Mouse (Mus musculus) limb, embryonic 15.5 days (tissue): ENCODE measurements around the gene Plk5. TPM values are rescaled to one million over a fixed set of nuclear protein-coding genes. Genes with fewer than 3 reads are reported as not detected.
A peak's percentile ranks its signal among the peaks of the same experiment; 100 is the strongest.

Experiments used
- ATAC-seq: fragments of 200-750 bp; cut with Nextera tagmentation; 2 replicates; pipeline ENCODE4 v1.8.0; 2017; ENCODE audit warnings: low read depth, moderate TSS enrichment; ENCODE audit not compliant: insufficient number of reproducible peaks, low FRiP score, low TSS enrichment
- H3K27ac ChIP-seq: fragments of 300-500 bp; sonication (generic); 2 replicates; pipeline ENCODE4 v1.5.1; 2015; ENCODE audit warnings: moderate library complexity, mild to moderate bottlenecking, inconsistent platforms
- H3K27me3 ChIP-seq: fragments of 300-500 bp; sonication (generic); 2 replicates; pipeline ENCODE4 v1.6.1; 2015; ENCODE audit warnings: inconsistent platforms
- H3K36me3 ChIP-seq: fragments of 300-500 bp; sonication (generic); 2 replicates; pipeline ENCODE4 v1.6.1; 2015; ENCODE audit warnings: inconsistent platforms
- H3K4me1 ChIP-seq: fragments of 300-500 bp; sonication (generic); 2 replicates; pipeline ENCODE4 v1.6.1; 2015; ENCODE audit warnings: inconsistent platforms
- H3K4me2 ChIP-seq: fragments of 300-500 bp; sonication (generic); 2 replicates; pipeline ENCODE4 v1.6.1; 2015; ENCODE audit warnings: mild to moderate bottlenecking, inconsistent platforms
- H3K4me3 ChIP-seq: fragments of 300-500 bp; sonication (generic); 2 replicates; pipeline ENCODE4 v1.5.1; 2015; ENCODE audit warnings: mild to moderate bottlenecking, inconsistent platforms
- H3K9ac ChIP-seq: fragments of 300-500 bp; sonication (generic); 2 replicates; pipeline ENCODE4 v1.6.1; 2015; ENCODE audit warnings: inconsistent platforms
- H3K9me3 ChIP-seq: fragments of 300-500 bp; sonication (generic); 2 replicates; pipeline ENCODE4 v1.6.1; 2016; ENCODE audit warnings: inconsistent platforms
- WGBS: fragments of 180-500 bp; shearing (Covaris S2); methylation state at CpG from one replicate; pipeline ENCODE4 v1.1.7; 2015; 5-methylcytosine and 5-hydroxymethylcytosine counted together
- polyA plus RNA-seq: library from polyadenylated mRNA; unstranded; fragments of >200 nt; fragmentation: Nextera tagmentation; extraction: Ambion mirVana; gene quantifications from 2 replicates; pipeline ENCODE4 v1.2.1, GENCODE M21; 2015

The Plk5 gene
- polyA plus RNA-seq, 1 experiment from 2014 or later, result 0.91 TPM

DNA sequence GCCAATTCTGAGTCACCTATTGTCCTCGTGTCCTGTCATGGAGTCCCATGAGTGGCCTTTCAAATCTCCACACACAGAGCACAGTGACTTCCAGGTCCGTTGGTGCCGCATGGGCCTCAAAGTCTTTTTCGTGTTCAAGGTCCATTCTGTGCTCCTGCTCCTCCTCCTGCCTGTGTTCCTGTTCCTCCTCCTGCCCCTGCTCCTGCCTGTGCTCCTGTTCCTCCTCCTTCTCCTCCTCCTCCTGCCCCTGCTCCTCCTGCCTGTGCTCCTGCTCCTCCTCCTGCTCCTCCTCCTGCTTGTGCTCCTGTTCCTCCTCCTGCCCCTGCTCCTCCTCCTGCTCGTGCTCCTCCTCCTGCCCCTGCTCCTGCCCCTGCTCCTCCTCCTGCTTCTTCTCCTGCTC lies 11.7 kb downstream of the Plk5 start:
- H3K4me2 ChIP-seq, result no peak overlapping the region
- H3K4me1 ChIP-seq, result peaks cover 11% of the 10 kb centered on the region
- H3K27me3 ChIP-seq, result peaks cover 22% of the 10 kb centered on the region
- no peaks in the 10 kb centered on the region for H3K9me3 ChIP-seq
- H3K27ac ChIP-seq, result no peak overlapping the region
- H3K9ac ChIP-seq, result no peak overlapping the region
- no peaks in the 10 kb centered on the region for H3K36me3 ChIP-seq
- WGBS, result 57% methylated on average over 5 of the region's 5 CpGs
- ATAC-seq, result no peak
- no peak overlapping the region for H3K4me3 ChIP-seq

DNA sequence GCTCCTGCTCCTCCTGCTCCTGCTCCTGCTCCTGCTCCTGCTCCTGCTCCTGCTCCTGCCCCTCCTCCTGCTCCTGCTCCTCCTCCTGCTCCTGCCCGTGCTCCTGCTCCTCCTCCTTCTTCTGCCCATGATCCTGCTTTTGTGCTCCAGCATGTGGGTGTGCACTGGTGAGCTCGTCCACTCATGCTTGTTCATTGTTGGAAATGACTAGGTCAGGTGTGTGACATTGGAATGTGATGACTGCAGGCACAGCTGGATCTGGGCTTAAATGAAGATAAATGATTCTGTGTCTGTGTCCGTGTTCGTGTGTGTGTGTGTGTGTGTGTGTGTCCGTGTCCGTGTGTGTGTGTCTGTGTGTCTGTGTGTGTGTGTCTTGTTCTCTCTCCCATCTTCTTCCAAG lies 12.1 kb downstream of the Plk5 start:
- H3K4me3 ChIP-seq, result no peak overlapping the region
- H3K36me3 ChIP-seq, result no peaks in the 10 kb centered on the region
- H3K27ac ChIP-seq, result no peak overlapping the region
- peaks cover 11% of the 10 kb centered on the region for H3K4me1 ChIP-seq
- no peak overlapping the region for H3K9ac ChIP-seq
- no peak overlapping the region for H3K4me2 ChIP-seq
- H3K27me3 ChIP-seq, result peaks cover 22% of the 10 kb centered on the region
- ATAC-seq, result no peak
- no peaks in the 10 kb centered on the region for H3K9me3 ChIP-seq
- WGBS, result 86% methylated on average over 6 of the region's 6 CpGs

DNA sequence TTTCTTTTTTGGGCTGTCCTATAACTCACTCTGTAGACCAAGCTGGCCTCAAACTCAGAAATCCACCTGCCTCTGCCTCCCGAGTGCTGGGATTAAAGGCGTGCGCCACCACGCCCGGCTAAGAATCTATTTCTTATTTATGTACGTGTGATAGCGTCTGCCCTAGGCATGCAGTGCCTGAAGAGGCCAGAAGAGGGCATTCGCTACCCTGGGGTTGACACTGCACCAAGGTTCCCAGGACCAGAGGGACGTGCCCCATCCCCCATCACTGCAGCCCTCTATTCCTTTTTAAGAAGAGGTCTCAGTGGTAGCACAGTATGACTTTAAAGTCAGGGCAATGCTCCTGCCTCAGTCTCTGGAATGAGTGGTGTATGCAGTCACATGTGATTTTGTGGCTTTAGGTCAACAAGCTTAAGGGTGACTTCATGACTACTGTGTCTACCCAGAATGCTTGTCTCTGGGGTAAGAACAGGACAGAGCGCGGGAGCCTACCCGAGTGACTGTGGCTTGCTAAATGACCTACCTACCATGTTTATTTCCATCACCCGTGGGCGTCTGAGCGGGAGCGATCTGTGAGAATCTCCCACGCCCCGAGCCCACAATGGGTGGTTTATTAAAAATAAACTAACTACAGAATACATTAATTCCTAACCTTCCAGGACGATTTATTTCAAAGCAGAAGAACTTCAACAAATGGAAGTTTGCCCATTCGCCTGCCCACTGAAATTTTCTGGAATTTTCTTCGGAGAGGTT lies 13.9 kb downstream of the Plk5 start:
- WGBS, result 79% methylated on average over 21 of the region's 21 CpGs
- no peak for ATAC-seq

DNA sequence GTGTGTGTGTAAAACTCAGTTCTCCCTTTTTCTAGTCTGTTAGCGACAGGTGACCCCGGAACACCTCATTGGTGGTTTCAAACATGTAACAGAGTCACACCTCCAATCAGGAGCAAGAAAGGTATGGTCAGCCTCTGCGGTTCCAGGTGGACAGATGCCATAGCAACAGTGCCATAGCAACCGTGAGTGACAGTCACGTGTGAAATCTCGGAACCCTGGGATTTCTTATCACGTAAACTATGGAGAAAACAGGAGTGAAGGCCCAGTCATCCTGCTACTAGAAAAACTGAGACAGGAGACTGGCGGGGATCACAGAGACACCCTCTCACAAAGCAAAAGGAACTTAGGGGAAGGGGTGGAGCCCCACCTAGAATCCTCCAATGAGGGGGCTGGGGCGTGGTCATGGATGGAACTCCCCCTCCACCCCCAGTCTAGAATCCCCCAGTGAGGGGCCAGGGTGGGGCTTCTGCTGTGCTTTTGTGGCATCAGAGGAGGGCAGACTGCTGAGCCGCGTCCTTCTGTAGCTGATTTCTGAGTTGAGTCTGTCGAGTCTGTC lies 15.2 kb downstream of the Plk5 start:
- H3K27me3 ChIP-seq, result 0 out of 2 replicates have a peak, but pooled peaks cover 3% of the 10 kb centered on the region
- no peaks in the 10 kb centered on the region for H3K9me3 ChIP-seq
- H3K9ac ChIP-seq, result no peak overlapping the region
- peak overlapping the region; percentile 31 for H3K4me3 ChIP-seq
- peaks cover 11% of the 10 kb centered on the region for H3K4me1 ChIP-seq
- ATAC-seq, result peak; percentile 54
- H3K36me3 ChIP-seq, result no peaks in the 10 kb centered on the region
- peak overlapping the region; percentile 8; the same call in 1 of the 2 replicates for H3K27ac ChIP-seq
- 2% methylated on average over 12 of the region's 12 CpGs for WGBS
- H3K4me2 ChIP-seq, result peak overlapping the region; percentile 38

More for the DNA sequence above, 13.9 kb downstream of the Plk5 start:
- H3K27ac ChIP-seq, result no peak overlapping the region
- no peak overlapping the region for H3K9ac ChIP-seq
- H3K9me3 ChIP-seq, result no peaks in the 10 kb centered on the region
- peaks cover 11% of the 10 kb centered on the region for H3K4me1 ChIP-seq
- no peak overlapping the region for H3K4me2 ChIP-seq
- H3K27me3 ChIP-seq, result 0 out of 2 replicates have a peak, but pooled peaks cover 6% of the 10 kb centered on the region
- no peak overlapping the region for H3K4me3 ChIP-seq
- no peaks in the 10 kb centered on the region for H3K36me3 ChIP-seq

DNA sequence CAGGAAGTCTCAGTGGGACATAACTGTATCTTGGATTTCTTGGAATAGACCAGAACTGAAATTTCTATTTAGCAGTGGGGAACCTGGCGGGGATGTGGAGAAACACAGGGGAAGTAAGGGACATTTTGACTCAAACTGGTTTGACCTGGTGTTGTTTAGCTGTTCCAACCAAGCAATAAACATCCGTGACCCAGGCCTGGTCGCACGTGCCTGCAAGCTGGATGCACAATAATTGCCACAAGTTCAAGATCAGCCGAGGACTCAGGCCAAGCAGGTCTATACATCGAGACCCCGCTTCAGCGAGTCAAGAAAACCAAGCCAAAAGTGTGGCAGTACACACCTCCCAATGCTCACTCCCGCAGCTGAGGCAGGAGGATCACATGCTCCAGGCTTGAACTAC lies 15.7 kb downstream of the Plk5 start:
- WGBS, result 40% methylated on average over 9 of the region's 9 CpGs

DNA sequence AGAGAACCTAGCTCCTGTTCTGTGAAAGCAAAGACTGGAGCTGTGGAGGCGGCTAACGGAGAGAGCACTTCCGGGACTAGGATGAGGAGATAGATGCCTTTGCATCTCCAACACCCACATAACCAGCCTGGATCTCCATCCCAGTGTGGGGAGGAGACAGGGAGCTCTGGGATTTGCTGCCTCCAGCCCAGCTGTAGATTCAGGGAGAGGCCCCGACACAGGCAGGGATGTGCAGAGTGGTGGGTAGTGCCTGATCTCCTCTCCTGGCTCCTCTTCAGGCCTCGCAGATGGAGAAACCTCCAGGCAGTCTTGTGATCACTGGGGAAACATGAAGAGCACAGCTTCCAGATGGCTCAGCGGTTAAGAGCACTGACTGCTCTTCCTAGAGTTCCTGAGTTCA lies 16.4 kb downstream of the Plk5 start:
- H3K4me3 ChIP-seq, result no peak overlapping the region
- no peak for ATAC-seq
- no peaks in the 10 kb centered on the region for H3K36me3 ChIP-seq
- no peaks in the 10 kb centered on the region for H3K9me3 ChIP-seq
- H3K9ac ChIP-seq, result no peak overlapping the region
- H3K27me3 ChIP-seq, result 0 out of 2 replicates have a peak, but pooled peaks cover 3% of the 10 kb centered on the region
- H3K27ac ChIP-seq, result no peak overlapping the region
- peaks cover 11% of the 10 kb centered on the region for H3K4me1 ChIP-seq
- no peak overlapping the region for H3K4me2 ChIP-seq
- WGBS, result 78% methylated on average over 6 of the region's 6 CpGs

More for the DNA sequence above, 15.7 kb downstream of the Plk5 start:
- Histone ChIP-seq H3K36me3 (no peaks in the 10 kb centered on the region), H3K9ac (no peak overlapping the region), H3K4me1 (peaks cover 11% of the 10 kb centered on the region), H3K4me3 (peak overlapping the region; percentile 31; the same call in 1 of the 2 replicates), H3K27me3 (0 out of 2 replicates have a peak, but pooled peaks cover 3% of the 10 kb centered on the region), H3K4me2 (peak overlapping the region; percentile 38), H3K9me3 (no peaks in the 10 kb centered on the region), H3K27ac (0 out of 2 replicates have a peak overlapping the region, but pooled peaks have one; percentile 22)
- ATAC-seq, result no peak

DNA sequence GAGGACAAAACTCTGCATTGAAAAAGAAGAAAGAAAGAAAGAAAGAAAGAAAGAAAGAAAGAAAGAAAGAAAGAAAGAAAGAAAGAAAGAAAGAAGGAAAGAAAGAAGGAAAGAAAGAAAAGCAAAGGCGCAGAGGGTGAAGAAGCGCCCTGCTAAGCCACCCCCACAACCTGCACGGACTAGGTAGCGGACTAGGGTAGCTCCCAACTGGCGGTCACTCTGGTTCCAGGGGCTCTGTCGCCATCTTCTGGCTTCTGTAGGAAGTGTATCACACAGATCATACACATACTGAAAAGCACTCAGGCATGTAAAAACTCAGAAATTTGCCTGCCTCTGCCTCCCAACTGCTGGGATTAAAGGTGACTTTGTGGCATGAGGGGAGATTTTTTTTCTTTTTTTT lies 17.8 kb downstream of the Plk5 start:
- Histone ChIP-seq H3K27ac (no peak overlapping the region), H3K36me3 (no peaks in the 10 kb centered on the region), H3K9me3 (no peaks in the 10 kb centered on the region), H3K4me1 (peaks cover 11% of the 10 kb centered on the region), H3K4me2 (no peak overlapping the region), H3K27me3 (0 out of 2 replicates have a peak, but pooled peaks cover 3% of the 10 kb centered on the region), H3K9ac (no peak overlapping the region), H3K4me3 (no peak overlapping the region)
- ATAC-seq, result no peak
- 27% methylated on average over 6 of the region's 6 CpGs for WGBS

DNA sequence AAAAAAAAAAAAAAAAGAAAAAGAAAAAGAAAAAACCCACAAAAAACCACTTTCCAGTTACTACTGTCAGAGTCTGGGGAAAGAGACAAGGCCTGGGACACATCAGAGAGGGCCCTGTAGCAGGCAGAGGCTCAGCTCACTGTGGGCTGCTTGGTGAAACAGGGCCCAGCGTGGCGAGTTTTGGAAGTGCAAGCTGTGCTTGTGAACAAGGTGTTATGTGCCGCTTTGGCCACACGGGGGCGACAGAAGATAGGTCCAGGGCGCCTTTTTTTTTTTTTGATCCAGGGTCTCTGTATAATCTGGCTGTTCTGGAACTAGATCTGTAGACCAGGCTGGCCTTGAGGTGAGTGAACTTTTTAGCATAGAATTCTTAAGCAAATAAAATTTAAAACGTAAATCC lies 19.9 kb downstream of the Plk5 start:
- ATAC-seq, result no peak
- H3K4me2 ChIP-seq, result no peak overlapping the region
- H3K4me1 ChIP-seq, result peaks cover 11% of the 10 kb centered on the region
- H3K9ac ChIP-seq, result no peak overlapping the region
- H3K27ac ChIP-seq, result no peak overlapping the region
- H3K9me3 ChIP-seq, result no peaks in the 10 kb centered on the region
- no peak overlapping the region for H3K4me3 ChIP-seq
- H3K36me3 ChIP-seq, result peaks cover 16% of the 10 kb centered on the region
- WGBS, result 2% methylated on average over 7 of the region's 7 CpGs
- H3K27me3 ChIP-seq, result 0 out of 2 replicates have a peak, but pooled peaks cover 3% of the 10 kb centered on the region

DNA sequence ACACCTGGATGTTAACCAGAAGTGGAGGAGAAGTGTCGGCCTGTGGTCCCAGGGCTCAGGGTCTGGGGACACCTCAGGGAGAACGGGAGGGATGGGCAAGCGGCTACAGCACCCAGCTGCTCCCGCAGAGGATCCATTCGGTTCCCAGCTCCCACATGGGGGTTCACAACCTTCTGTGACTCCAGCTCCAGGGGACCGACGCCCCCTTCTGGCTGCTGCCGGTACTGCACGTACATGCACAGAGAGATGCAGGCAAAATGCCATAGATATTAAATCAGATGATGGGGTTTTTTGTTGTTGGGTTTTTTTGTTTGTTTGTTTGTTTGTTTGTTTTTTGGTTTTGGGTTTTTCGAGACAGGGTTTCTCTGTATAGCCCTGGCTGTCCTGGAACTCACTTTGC lies 21.5 kb downstream of the Plk5 start:
- Histone ChIP-seq H3K4me2 (no peak overlapping the region), H3K4me1 (no peaks in the 10 kb centered on the region; the same call in 1 of the 2 replicates), H3K9me3 (no peaks in the 10 kb centered on the region), H3K36me3 (peaks cover 31% of the 10 kb centered on the region), H3K4me3 (no peak overlapping the region), H3K27ac (no peak overlapping the region), H3K9ac (no peak overlapping the region), H3K27me3 (0 out of 2 replicates have a peak, but pooled peaks cover 1% of the 10 kb centered on the region)
- ATAC-seq, result no peak
- WGBS, result 50% methylated on average over 10 of the region's 10 CpGs

DNA sequence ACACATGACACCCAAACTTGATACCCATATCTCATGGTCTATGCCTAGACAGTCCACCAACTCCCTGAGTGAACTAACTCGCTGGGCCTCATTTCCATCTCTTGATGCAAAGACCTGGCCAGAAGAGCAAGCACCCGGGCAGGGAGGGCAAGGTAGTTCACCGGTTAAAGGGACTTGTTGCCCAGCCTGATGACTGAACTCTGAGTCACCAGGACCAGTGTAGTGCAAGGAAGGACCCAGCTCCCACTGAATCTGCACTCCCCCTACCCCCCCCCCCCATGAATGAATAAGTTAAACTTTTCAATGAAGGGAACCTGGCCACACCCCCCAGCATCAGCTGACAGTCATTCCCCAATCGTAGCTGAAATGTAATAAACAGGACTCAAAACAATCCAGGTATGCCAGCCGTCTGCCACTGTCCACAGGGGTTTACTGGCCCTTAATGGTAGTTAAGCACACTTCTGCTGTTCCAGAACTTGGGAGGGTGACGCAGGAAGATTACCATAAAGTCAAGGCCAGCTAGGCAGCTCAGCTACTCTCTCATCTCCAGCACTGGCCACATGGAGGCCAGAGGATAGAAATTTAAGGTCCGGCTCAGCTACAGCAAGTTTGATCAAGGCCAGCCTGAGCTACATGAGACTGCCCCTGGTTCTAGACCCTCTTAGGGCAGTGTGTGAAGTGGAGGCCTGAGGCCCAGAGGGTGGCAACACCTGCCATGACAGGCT lies 26.5 kb downstream of the Plk5 start:
- Histone ChIP-seq H3K27ac (no peak overlapping the region), H3K9ac (no peak overlapping the region), H3K4me1 (peaks cover 35% of the 10 kb centered on the region), H3K4me2 (no peak overlapping the region), H3K36me3 (peaks cover 38% of the 10 kb centered on the region), H3K4me3 (no peak overlapping the region), H3K27me3 (no peaks in the 10 kb centered on the region), H3K9me3 (no peaks in the 10 kb centered on the region)
- ATAC-seq, result no peak
- 72% methylated on average over 7 of the region's 7 CpGs for whole genome bisulfite sequencing

DNA sequence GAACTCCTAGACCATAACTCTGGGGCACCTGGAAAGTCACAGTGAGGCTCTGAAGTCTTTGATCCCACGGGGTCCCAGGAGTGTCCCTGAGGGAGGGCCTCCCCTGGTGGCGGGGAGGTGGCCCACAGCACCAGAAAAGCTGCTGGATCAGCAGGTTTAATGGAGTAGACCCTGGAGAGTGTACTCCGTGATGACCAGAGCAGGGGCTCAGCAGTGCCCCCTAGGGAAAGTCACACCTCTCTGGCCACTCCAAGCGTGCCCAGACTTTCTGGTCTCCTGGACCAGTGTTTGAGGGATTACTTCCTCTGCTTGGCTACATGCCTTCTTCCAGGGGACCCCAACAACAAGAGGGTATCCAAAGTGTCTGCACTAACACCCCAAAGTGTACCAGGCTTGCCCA lies 27.2 kb downstream of the Plk5 start:
- H3K9ac ChIP-seq, result no peak overlapping the region
- ATAC-seq, result no peak
- H3K36me3 ChIP-seq, result peaks cover 38% of the 10 kb centered on the region
- H3K4me1 ChIP-seq, result peaks cover 40% of the 10 kb centered on the region
- H3K9me3 ChIP-seq, result no peaks in the 10 kb centered on the region
- no peak overlapping the region for H3K4me2 ChIP-seq
- H3K27me3 ChIP-seq, result no peaks in the 10 kb centered on the region
- H3K27ac ChIP-seq, result no peak overlapping the region
- no peak overlapping the region for H3K4me3 ChIP-seq
- WGBS, result 47% methylated on average over 4 of the region's 4 CpGs
